ENCODE assay signal across 10 mouse cellular contexts in the genomic region with DNA sequence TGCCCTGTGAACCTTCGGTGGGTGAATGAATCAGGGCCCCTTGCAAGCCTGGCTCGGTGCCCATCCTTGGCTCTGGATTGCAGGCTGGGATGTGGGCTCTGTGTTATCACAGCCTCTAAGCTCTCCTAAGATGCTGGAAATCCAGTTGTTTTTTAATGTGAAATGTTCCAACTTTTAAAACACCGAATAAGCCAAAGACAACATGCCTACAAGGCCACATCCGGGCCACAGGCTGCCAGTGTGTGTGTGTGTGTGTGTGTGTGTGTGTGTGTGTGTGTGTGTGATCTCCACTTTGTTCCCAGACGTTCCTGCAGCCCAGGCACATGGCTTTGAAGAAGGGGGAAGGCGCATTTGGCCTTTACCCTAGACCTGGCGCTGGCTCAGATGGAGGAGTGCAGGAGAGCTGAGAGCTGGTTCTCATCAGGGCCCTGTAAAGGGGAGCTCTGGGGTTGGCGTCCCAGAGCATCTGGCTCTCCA. TPM values are rescaled to one million over a fixed set of nuclear protein-coding genes. Genes with fewer than 3 reads are reported as not detected.
DNase-seq lines count a peak whose midpoint lies in the region; ATAC-seq and TF ChIP-seq lines count a peak whose summit lies in the region.
"Had no signal": no experiment of that assay in that cellular context is flagged by ENCODE, and none has a peak within 500 bp of the region (broad histone marks: within the 10 kb centered on the region; RNA-seq: fewer than 3 reads in every experiment).

No protein-coding gene starts in this region.

- H3K9ac ChIP-seq in lung, embryonic 14.5 days, result no peak overlapping the region
- no peak overlapping the region for H3K9ac ChIP-seq in embryonic facial prominence, embryonic 11.5 days (replicated peaks; ENCODE audit: low read length)

- H3K4me1 ChIP-seq in lung, embryonic 14.5 days (ENCODE audit: insufficient read depth), result peaks cover 4% of the 10 kb centered on the region
- H3K4me1 ChIP-seq in embryonic facial prominence, embryonic 11.5 days (ENCODE audit: control insufficient read depth, insufficient read depth, low read length), result no peaks in the 10 kb centered on the region

- no peaks in the 10 kb centered on the region for H3K9me3 ChIP-seq in lung, embryonic 14.5 days (ENCODE audit: low read depth, low read length)
- H3K9me3 ChIP-seq in embryonic facial prominence, embryonic 11.5 days (replicated peaks; ENCODE audit: control insufficient read depth, low read length), result no peaks in the 10 kb centered on the region

- H3K36me3 ChIP-seq in lung, embryonic 14.5 days (ENCODE audit: insufficient read depth), result no peaks in the 10 kb centered on the region
- H3K36me3 ChIP-seq in embryonic facial prominence, embryonic 11.5 days (replicated peaks; ENCODE audit: control insufficient read depth, insufficient read depth, low read depth, low read length), result no peaks in the 10 kb centered on the region

- no peak overlapping the region for H3K4me2 ChIP-seq in lung, embryonic 14.5 days
- no peak overlapping the region for H3K4me2 ChIP-seq in embryonic facial prominence, embryonic 11.5 days (ENCODE audit: low read depth, low read length)

- peak; percentile 47 for DNase-seq in lung, embryonic 14.5 days
- no peak for DNase-seq in lung, postnatal 14 days
- peak; percentile 39 for DNase-seq in embryonic facial prominence, embryonic 11.5 days (ENCODE audit: low spot score)
- peak; percentile 40 to 58 for DNase-seq in heart, postnatal 10 days
- peak; percentile 45 for DNase-seq in ovary, postnatal 36 days (ENCODE audit: low spot score)
- DNase-seq in thymus, postnatal 4 days, result no peak
- DNase-seq in right cerebral cortex, postnatal 14 days, result no peak
- DNase-seq: embryo, embryonic 11 days; thymus, postnatal 36 days had no signal

- WGBS in lung, embryonic 14.5 days, result 30% methylated on average over 8 of the region's 8 CpGs
- WGBS in embryonic facial prominence, embryonic 11.5 days, result 59% methylated on average over 8 of the region's 8 CpGs

- H3K27ac ChIP-seq in lung, embryonic 14.5 days (ENCODE audit: low read depth), result peak overlapping the region; percentile 16; the same call in 1 of the 2 replicates
- no peak overlapping the region for H3K27ac ChIP-seq in embryonic facial prominence, embryonic 11.5 days (replicated peaks; ENCODE audit: low read depth, low read length)

- TF ChIP-seq CTCF in lung, embryonic 14.5 days (IDR thresholded peaks at IDR 0.05; ENCODE audit: low read depth), result no peak

- no peaks in the 10 kb centered on the region for H3K27me3 ChIP-seq in lung, embryonic 14.5 days (ENCODE audit: insufficient read depth, low read length)
- no peaks in the 10 kb centered on the region for H3K27me3 ChIP-seq in embryonic facial prominence, embryonic 11.5 days (ENCODE audit: control insufficient read depth, insufficient read depth, low read length)

- intact Hi-C loops in heart, postnatal 10 days (cut with DNase I), result no loop called here

- peak; percentile 75; the same call in 1 of the 2 replicates for ATAC-seq in lung, embryonic 14.5 days (ENCODE audit: insufficient read depth)
- ATAC-seq in embryonic facial prominence, embryonic 11.5 days (replicated peaks; ENCODE audit: insufficient number of reproducible peaks, low FRiP score, low TSS enrichment, low read depth), result no peak
- no peak for ATAC-seq in frontal cortex, adult (ENCODE audit: low TSS enrichment)

- no peak overlapping the region for H3K4me3 ChIP-seq in lung, embryonic 14.5 days (ENCODE audit: low read depth, low read length)
- no peak overlapping the region for H3K4me3 ChIP-seq in embryonic facial prominence, embryonic 11.5 days (ENCODE audit: low read depth, low read length)

RNA-seq across cellular contexts. Expression of gene Cfap298, which starts 52.4 kb away (rescaled TPM):
- polyA plus RNA-seq in lung, embryonic 14.5 days (2014; fragmentation: Nextera tagmentation; extraction: Ambion mirVana), result 42.8 and 45.2 TPM in 2 replicates
- polyA plus RNA-seq in embryonic facial prominence, embryonic 11.5 days (2014; fragmentation: Nextera tagmentation; extraction: Ambion mirVana), result 46.8 and 49.7 TPM in 2 replicates
- 10 to 100 TPM; 29.3 to 34.5 TPM for total RNA-seq in heart, postnatal 10 days (2021)

RNA-seq across cellular contexts. Expression of gene Eva1c, which starts 56.0 kb away (rescaled TPM):
- polyA plus RNA-seq in lung, embryonic 14.5 days (2014; fragmentation: Nextera tagmentation; extraction: Ambion mirVana), result 1.2 and 1.4 TPM in 2 replicates
- polyA plus RNA-seq in embryonic facial prominence, embryonic 11.5 days (2014; fragmentation: Nextera tagmentation; extraction: Ambion mirVana), result 0.52 and 1.1 TPM in 2 replicates
- 1 to 10 TPM; 1.6 to 2.9 TPM for total RNA-seq in heart, postnatal 10 days (2021)

Comparison
In these comparisons a context has a peak if more than half of its experiments do, and no peak if none do; other contexts are left out.
1. DNase-seq: peak in lung, embryonic 14.5 days (single experiment), embryonic facial prominence, embryonic 11.5 days (single experiment), heart, postnatal 10 days (2 of 2) and ovary, postnatal 36 days (single experiment); none in lung, postnatal 14 days (single experiment), thymus, postnatal 4 days (single experiment) and right cerebral cortex, postnatal 14 days (single experiment).